Mouse (Mus musculus): ENCODE measurements around the gene Tysnd1. TPM values are rescaled to one million over a fixed set of nuclear protein-coding genes. Genes with fewer than 3 reads are reported as not detected.
A peak's percentile ranks its signal among the peaks of the same experiment; 100 is the strongest.

The Tysnd1 gene
- polyA plus RNA-seq (2014; fragmentation: Nextera tagmentation; extraction: Ambion mirVana) = 32.8 and 40.6 TPM in 2 replicates

DNA sequence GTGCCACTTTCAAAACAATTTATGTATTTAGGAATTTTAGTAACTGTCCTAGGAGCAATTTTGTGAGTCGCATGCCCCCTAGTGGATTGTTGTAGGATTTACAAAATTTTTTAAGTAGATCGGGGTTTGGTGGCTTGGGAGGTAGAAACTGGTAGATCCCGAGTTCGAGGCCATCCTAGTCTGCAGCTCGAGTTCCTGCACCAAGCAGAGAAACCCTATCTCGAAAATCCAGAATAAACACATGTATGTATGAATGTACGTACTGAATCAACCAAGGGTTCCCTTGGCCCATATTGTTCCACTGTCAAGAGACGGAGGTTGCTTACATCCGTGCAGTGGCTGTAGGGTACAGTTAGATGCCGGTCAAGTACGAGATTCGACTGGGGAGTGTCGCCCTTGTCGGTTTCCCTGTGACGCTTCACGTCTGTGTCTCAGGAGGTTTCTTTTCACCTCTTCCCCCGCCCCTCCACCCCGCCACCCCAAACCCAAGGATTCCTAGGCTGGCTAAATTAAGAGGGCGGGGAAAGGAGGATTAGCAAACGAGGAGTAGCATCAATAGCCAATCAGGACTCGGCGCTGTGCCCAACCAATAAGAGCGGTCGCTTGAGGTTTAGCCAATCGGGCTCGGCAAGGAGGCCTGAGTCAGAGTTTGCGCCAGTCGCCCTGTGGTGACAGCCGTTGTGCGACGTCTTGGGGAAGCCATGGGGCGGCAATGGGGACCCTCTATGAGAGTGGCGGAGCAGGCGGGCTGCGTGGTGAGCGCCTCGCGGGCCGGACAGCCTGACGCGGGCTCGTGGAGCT is at the start of gene Tysnd1:
Tysnd1 (plus strand) TSS at position 645 of the 801 bp plus-strand sequence.
- DNase-seq (ENCODE audit: low spot score) (peak; percentile 96), ATAC-seq (replicated peaks; ENCODE audit: low FRiP score, low TSS enrichment, low read depth) (peak; percentile 95)
- H3K9ac ChIP-seq (ENCODE audit: low read length) = peak within 1 kb of the TSS; percentile 73
- peaks cover 45% of the 10 kb centered on the region for H3K36me3 ChIP-seq (ENCODE audit: control insufficient read depth, insufficient read depth, low read length)
- no peaks in the 10 kb centered on the region for H3K9me3 ChIP-seq (ENCODE audit: control insufficient read depth, low read length)
- H3K4me1 ChIP-seq (replicated peaks; ENCODE audit: control insufficient read depth, insufficient read depth, low read length) = peaks cover 13% of the 10 kb centered on the region
- WGBS = under 1% methylated on average over 42 of the region's 42 CpGs
- peak within 1 kb of the TSS; percentile 100 for H3K4me2 ChIP-seq (ENCODE audit: low read length)
- peak within 1 kb of the TSS; percentile 96 for H3K4me3 ChIP-seq (ENCODE audit: low read depth, low read length)
- H3K27me3 ChIP-seq (replicated peaks; ENCODE audit: control insufficient read depth, insufficient read depth, low read length) = no peaks in the 10 kb centered on the region
- H3K27ac ChIP-seq (ENCODE audit: low read depth) = no peak within 1 kb of the TSS

DNA sequence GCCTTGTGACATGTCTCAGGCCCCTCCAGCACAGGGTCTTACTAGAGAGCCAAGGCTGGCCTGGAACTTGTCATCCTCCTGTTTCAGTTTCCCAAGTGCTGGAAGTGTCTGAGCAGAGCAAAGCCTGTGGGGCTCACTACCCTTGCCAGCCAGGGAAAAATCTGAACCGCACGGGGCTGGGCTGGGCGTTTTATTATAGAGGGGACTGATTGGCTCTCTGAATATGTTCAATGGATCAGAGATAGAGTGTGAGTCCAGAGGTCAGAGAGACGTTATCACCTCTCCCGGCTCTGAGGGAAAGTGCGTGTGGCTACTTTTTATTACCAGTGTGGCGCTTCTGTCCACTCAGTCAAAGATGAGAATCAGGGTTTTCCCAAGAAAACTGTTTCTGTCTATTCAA is 48.8 kb upstream of the Tysnd1 start:
- Histone ChIP-seq H3K36me3 (ENCODE audit: control insufficient read depth, insufficient read depth, low read length) (no peaks in the 10 kb centered on the region; the same call in 1 of the 2 replicates), H3K9ac (ENCODE audit: low read length) (no peak overlapping the region), H3K27me3 (replicated peaks; ENCODE audit: control insufficient read depth, insufficient read depth, low read length) (no peaks in the 10 kb centered on the region), H3K4me1 (replicated peaks; ENCODE audit: control insufficient read depth, insufficient read depth, low read length) (peaks cover 9% of the 10 kb centered on the region), H3K4me3 (ENCODE audit: low read depth, low read length) (no peak overlapping the region), H3K4me2 (ENCODE audit: low read length) (no peak overlapping the region), H3K27ac (ENCODE audit: low read depth) (no peak overlapping the region), H3K9me3 (ENCODE audit: control insufficient read depth, low read length) (no peaks in the 10 kb centered on the region)
- peak; percentile 57 for DNase-seq (ENCODE audit: low spot score)
- 0 out of 2 replicates have a peak, but pooled peaks have one; percentile 14 for ATAC-seq (replicated peaks; ENCODE audit: low FRiP score, low TSS enrichment, low read depth)
- 34% methylated on average over 7 of the region's 7 CpGs for WGBS

DNA sequence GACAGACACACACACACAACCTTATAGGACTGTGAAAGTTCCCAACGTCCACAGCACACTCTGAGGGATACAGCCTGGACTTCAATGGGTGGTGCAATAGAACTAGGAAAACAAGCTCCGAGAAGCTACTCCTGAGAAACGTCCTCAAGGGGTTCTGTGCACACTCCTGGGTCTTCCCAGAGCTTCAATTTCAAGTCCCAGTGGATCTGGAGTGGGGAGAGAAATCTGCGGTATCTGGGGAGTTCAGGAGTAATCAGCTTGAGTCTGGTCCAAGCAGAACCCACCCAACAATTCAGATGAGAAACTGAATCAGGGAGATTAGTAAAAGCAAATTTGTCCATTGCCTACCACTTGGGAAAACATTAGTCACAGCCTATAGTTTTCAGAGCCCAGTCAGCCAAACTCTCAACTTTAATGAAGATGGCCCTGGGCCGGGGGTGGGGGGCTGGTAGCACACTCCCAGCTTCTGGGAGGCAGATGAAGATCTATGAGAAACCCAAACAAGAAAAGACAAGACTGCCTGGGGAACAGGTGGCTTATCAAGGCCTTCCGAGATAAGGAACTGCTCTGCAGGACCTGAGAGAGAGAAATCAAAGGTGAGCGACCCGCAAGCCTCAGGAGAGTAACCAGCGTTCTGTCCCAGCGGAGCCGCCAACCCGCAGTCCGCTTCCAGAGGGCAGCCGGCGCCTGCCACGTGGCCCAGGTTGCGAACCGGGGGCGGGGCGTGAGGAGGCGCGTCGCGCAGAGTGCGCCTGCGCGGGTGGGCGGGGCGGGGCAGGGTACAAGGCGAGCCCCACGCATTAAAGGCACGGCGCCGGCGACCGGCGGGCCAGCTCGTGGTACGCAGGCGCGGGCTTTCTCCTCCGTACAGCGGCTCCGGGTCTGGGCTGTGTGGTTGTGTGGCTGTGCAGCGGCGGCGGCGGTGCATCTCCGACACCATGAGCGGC is 47.3 kb upstream of the Tysnd1 start, which contains the start of gene Ppa1:
Ppa1 (plus strand) TSS at position 763 of the 947 bp plus-strand sequence.
- peak within 1 kb of the TSS; percentile 82 for H3K9ac ChIP-seq (ENCODE audit: low read length)
- WGBS = 3% methylated on average over 50 of the region's 50 CpGs

GRCm38 (mm10) chr10:61648737-61649645 is 46.3 kb upstream of the Tysnd1 start:
- Histone ChIP-seq H3K27ac (ENCODE audit: low read depth) (peak overlapping the region; percentile 69), H3K27me3 (replicated peaks; ENCODE audit: control insufficient read depth, insufficient read depth, low read length) (no peaks in the 10 kb centered on the region), H3K4me3 (ENCODE audit: low read depth, low read length) (peak overlapping the region; percentile 82), H3K9ac (ENCODE audit: low read length) (peak overlapping the region; percentile 82), H3K4me2 (ENCODE audit: low read length) (peak overlapping the region; percentile 70), H3K9me3 (ENCODE audit: control insufficient read depth, low read length) (no peaks in the 10 kb centered on the region), H3K36me3 (ENCODE audit: control insufficient read depth, insufficient read depth, low read length) (peaks cover 6% of the 10 kb centered on the region), H3K4me1 (replicated peaks; ENCODE audit: control insufficient read depth, insufficient read depth, low read length) (peaks cover 9% of the 10 kb centered on the region)
- under 1% methylated on average over 46 of the region's 49 CpGs for WGBS
- ATAC-seq (replicated peaks; ENCODE audit: low FRiP score, low TSS enrichment, low read depth) = peak; percentile 12
- peak; percentile 56 for DNase-seq (ENCODE audit: low spot score)

More for the DNA sequence above, 47.3 kb upstream of the Tysnd1 start, which contains the start of gene Ppa1:
- Histone ChIP-seq H3K27me3 (replicated peaks; ENCODE audit: control insufficient read depth, insufficient read depth, low read length) (no peaks in the 10 kb centered on the region), H3K36me3 (ENCODE audit: control insufficient read depth, insufficient read depth, low read length) (peaks cover 6% of the 10 kb centered on the region), H3K27ac (ENCODE audit: low read depth) (peak within 1 kb of the TSS; percentile 69), H3K4me3 (ENCODE audit: low read depth, low read length) (peak within 1 kb of the TSS; percentile 82), H3K4me1 (replicated peaks; ENCODE audit: control insufficient read depth, insufficient read depth, low read length) (peaks cover 9% of the 10 kb centered on the region), H3K4me2 (ENCODE audit: low read length) (peak within 1 kb of the TSS; percentile 70), H3K9me3 (ENCODE audit: control insufficient read depth, low read length) (no peaks in the 10 kb centered on the region)
- ATAC-seq (replicated peaks; ENCODE audit: low FRiP score, low TSS enrichment, low read depth) (peak; percentile 92), DNase-seq (ENCODE audit: low spot score) (peak; percentile 91)

- Histone ChIP-seq H3K27ac (ENCODE audit: low read depth) (no peak overlapping the region), H3K9ac (ENCODE audit: low read length) (no peak overlapping the region)
- no peak for ATAC-seq (replicated peaks; ENCODE audit: low FRiP score, low TSS enrichment, low read depth)
Observed at GRCm38 (mm10) chr10:61654105-61654504, 41.2 kb upstream of the Tysnd1 start.

GRCm38 (mm10) chr10:61654691-61655090 is 40.6 kb upstream of the Tysnd1 start:
- no peaks in the 10 kb centered on the region for H3K27me3 ChIP-seq (replicated peaks; ENCODE audit: control insufficient read depth, insufficient read depth, low read length)
- no peak overlapping the region for H3K4me2 ChIP-seq (ENCODE audit: low read length)
- H3K4me3 ChIP-seq (ENCODE audit: low read depth, low read length) = no peak overlapping the region
- H3K9ac ChIP-seq (ENCODE audit: low read length) = no peak overlapping the region
- ATAC-seq (replicated peaks; ENCODE audit: low FRiP score, low TSS enrichment, low read depth) (no peak), DNase-seq (ENCODE audit: low spot score) (no peak)
- H3K27ac ChIP-seq (ENCODE audit: low read depth) = no peak overlapping the region
- peaks cover 24% of the 10 kb centered on the region for H3K36me3 ChIP-seq (ENCODE audit: control insufficient read depth, insufficient read depth, low read length)
- H3K9me3 ChIP-seq (ENCODE audit: control insufficient read depth, low read length) = no peaks in the 10 kb centered on the region
- H3K4me1 ChIP-seq (replicated peaks; ENCODE audit: control insufficient read depth, insufficient read depth, low read length) = no peaks in the 10 kb centered on the region
- 88% methylated on average over 7 of the region's 7 CpGs for WGBS

More at GRCm38 (mm10) chr10:61654105-61654504, 41.2 kb upstream of the Tysnd1 start:
- H3K4me3 ChIP-seq (ENCODE audit: low read depth, low read length) = no peak overlapping the region
- H3K4me1 ChIP-seq (replicated peaks; ENCODE audit: control insufficient read depth, insufficient read depth, low read length) = no peaks in the 10 kb centered on the region
- H3K9me3 ChIP-seq (ENCODE audit: control insufficient read depth, low read length) = no peaks in the 10 kb centered on the region
- 90% methylated on average over 4 of the region's 4 CpGs for WGBS
- H3K36me3 ChIP-seq (ENCODE audit: control insufficient read depth, insufficient read depth, low read length) = peaks cover 19% of the 10 kb centered on the region
- H3K27me3 ChIP-seq (replicated peaks; ENCODE audit: control insufficient read depth, insufficient read depth, low read length) = no peaks in the 10 kb centered on the region
- no peak for DNase-seq (ENCODE audit: low spot score)
- H3K4me2 ChIP-seq (ENCODE audit: low read length) = no peak overlapping the region

GRCm38 (mm10) chr10:61655188-61655587 is 40.1 kb upstream of the Tysnd1 start:
- no peaks in the 10 kb centered on the region for H3K4me1 ChIP-seq (replicated peaks; ENCODE audit: control insufficient read depth, insufficient read depth, low read length)
- no peak overlapping the region for H3K9ac ChIP-seq (ENCODE audit: low read length)
- H3K9me3 ChIP-seq (ENCODE audit: control insufficient read depth, low read length) = no peaks in the 10 kb centered on the region
- no peak overlapping the region for H3K27ac ChIP-seq (ENCODE audit: low read depth)
- WGBS = 86% methylated on average over 3 of the region's 3 CpGs
- H3K27me3 ChIP-seq (replicated peaks; ENCODE audit: control insufficient read depth, insufficient read depth, low read length) = no peaks in the 10 kb centered on the region
- no peak overlapping the region for H3K4me2 ChIP-seq (ENCODE audit: low read length)
- peaks cover 29% of the 10 kb centered on the region for H3K36me3 ChIP-seq (ENCODE audit: control insufficient read depth, insufficient read depth, low read length)
- DNase-seq (ENCODE audit: low spot score) (no peak), ATAC-seq (replicated peaks; ENCODE audit: low FRiP score, low TSS enrichment, low read depth) (no peak)
- no peak overlapping the region for H3K4me3 ChIP-seq (ENCODE audit: low read depth, low read length)

Measured in intestine, embryonic 14.5 days (tissue).